ENCODE assay signal across 15 mouse cellular contexts in genomic region chr12:33411580-33412151, GRCm38 (mm10). TPM values are rescaled to one million over a fixed set of nuclear protein-coding genes. Genes with fewer than 3 reads are reported as not detected.
A peak's percentile ranks its signal among the peaks of the same experiment; 100 is the strongest.
DNase-seq lines count a peak whose midpoint lies in the region; ATAC-seq and TF ChIP-seq lines count a peak whose summit lies in the region.
"Had no signal": no experiment of that assay in that cellular context is flagged by ENCODE, and none has a peak within 500 bp of the region (broad histone marks: within the 10 kb centered on the region; RNA-seq: fewer than 3 reads in every experiment).

No protein-coding gene starts in this region.

- no peaks in the 10 kb centered on the region for H3K27me3 ChIP-seq in lung, embryonic 14.5 days (ENCODE audit: insufficient read depth, low read length)
- H3K27me3 ChIP-seq: embryonic facial prominence, embryonic 13.5 days; lung, embryonic 15.5 days; stomach, embryonic 15.5 days had no signal

- peak; percentile 80 for ATAC-seq in frontal cortex, adult (ENCODE audit: low TSS enrichment)
- no peak for ATAC-seq in lung, embryonic 14.5 days (ENCODE audit: insufficient read depth)

- no peak overlapping the region for H3K27ac ChIP-seq in lung, embryonic 14.5 days (ENCODE audit: low read depth)
- H3K27ac ChIP-seq: embryonic facial prominence, embryonic 13.5 days; lung, embryonic 15.5 days; stomach, embryonic 15.5 days had no signal

- WGBS in lung, embryonic 14.5 days, result 43% methylated on average over 6 of the region's 6 CpGs
- WGBS in lung, adult 2 months, result 39% methylated on average over 6 of the region's 6 CpGs

- no peak overlapping the region for H3K9ac ChIP-seq in lung, embryonic 14.5 days
- H3K9ac ChIP-seq: embryonic facial prominence, embryonic 13.5 days; lung, embryonic 15.5 days; stomach, embryonic 15.5 days had no signal

- TF ChIP-seq CTCF in lung, embryonic 14.5 days (IDR thresholded peaks at IDR 0.05; ENCODE audit: low read depth), result peak; percentile 57
- TF ChIP-seq CTCF in lung, adult 2 months (IDR thresholded peaks at IDR 0.05; ENCODE audit: insufficient read depth, low read length), result no peak

- H3K9me3 ChIP-seq in lung, embryonic 14.5 days (ENCODE audit: low read depth, low read length), result no peaks in the 10 kb centered on the region
- H3K9me3 ChIP-seq: embryonic facial prominence, embryonic 13.5 days; lung, embryonic 15.5 days; stomach, embryonic 15.5 days had no signal

- no peaks in the 10 kb centered on the region for H3K36me3 ChIP-seq in lung, embryonic 14.5 days (ENCODE audit: insufficient read depth)
- H3K36me3 ChIP-seq: embryonic facial prominence, embryonic 13.5 days; lung, embryonic 15.5 days; stomach, embryonic 15.5 days had no signal

- TF ChIP-seq POLR2A in lung, adult 2 months (IDR thresholded peaks at IDR 0.05; ENCODE audit: borderline replicate concordance, extremely low read depth, low read depth, low read length), result no peak

- no peaks in the 10 kb centered on the region for H3K4me1 ChIP-seq in lung, embryonic 14.5 days (ENCODE audit: insufficient read depth)
- no peaks in the 10 kb centered on the region for H3K4me1 ChIP-seq in lung, adult 2 months (ENCODE audit: control insufficient read depth, insufficient read depth, low read length)
- H3K4me1 ChIP-seq: embryonic facial prominence, embryonic 13.5 days; lung, embryonic 15.5 days; stomach, embryonic 15.5 days had no signal

- DNase-seq in frontal cortex, postnatal 25 days (ENCODE audit: low spot score in 2 of 2), result no peak
- DNase-seq in lung, embryonic 14.5 days, result peak; percentile 70
- no peak for DNase-seq in lung, adult 2 months
- DNase-seq in brain, adult 2 months (ENCODE audit: low read depth, low spot score), result peak; percentile 46
- DNase-seq in retina, postnatal 1 day, result peak; percentile 19
- DNase-seq in c-Kit-positive CD71-positive TER-119-positive erythroid progenitor cells, embryonic 14.5 days (ENCODE audit: low spot score), result no peak
- DNase-seq in left cerebral cortex, postnatal 10 days (ENCODE audit: extremely low spot score in 1 of 2, low spot score in 2 of 2), result no peak
- DNase-seq: right cerebral cortex, adult 18-20 months had no signal

- H3K4me2 ChIP-seq in lung, embryonic 14.5 days, result no peak overlapping the region
- H3K4me2 ChIP-seq: embryonic facial prominence, embryonic 13.5 days; lung, embryonic 15.5 days; stomach, embryonic 15.5 days had no signal

- no peak overlapping the region for H3K4me3 ChIP-seq in lung, embryonic 14.5 days (ENCODE audit: low read depth, low read length)
- no peak overlapping the region for H3K4me3 ChIP-seq in lung, adult 2 months (replicated peaks; ENCODE audit: extremely low read depth, low read depth, low read length)
- H3K4me3 ChIP-seq: embryonic facial prominence, embryonic 13.5 days; lung, embryonic 15.5 days; stomach, embryonic 15.5 days had no signal

- intact Hi-C loops in left cerebral cortex, postnatal 10 days (cut with DNase I), result no loop called here

RNA-seq across cellular contexts. Expression of gene Efcab10, which starts 17.0 kb away (rescaled TPM):
- 0.58 and 1.1 TPM in 2 replicates for polyA plus RNA-seq in lung, embryonic 14.5 days (2014; fragmentation: Nextera tagmentation; extraction: Ambion mirVana)
- polyA plus RNA-seq in lung, adult 2 months (2012; rRNA removed), result 1.6 TPM in 2 replicates
- 1 to 10 TPM; 1.6 to 1.9 TPM for total RNA-seq in left cerebral cortex, postnatal 10 days (2021)
- total RNA-seq: gastrocnemius, adult 8-10 months had no signal
- polyA plus RNA-seq: heart, embryonic 16.5 days; urinary bladder, adult 2 months had no signal

RNA-seq across cellular contexts. Expression of gene Twistnb, which starts 17.8 kb away (rescaled TPM):
- polyA plus RNA-seq in lung, embryonic 14.5 days (2014; fragmentation: Nextera tagmentation; extraction: Ambion mirVana), result 66.0 and 66.4 TPM in 2 replicates
- 22.3 and 42.2 TPM in 2 replicates for polyA plus RNA-seq in lung, adult 2 months (2012; rRNA removed)
- total RNA-seq in left cerebral cortex, postnatal 10 days (2021), result 10 to 100 TPM; 10.8 to 12.4 TPM

Comparison
In these comparisons a context has a peak if more than half of its experiments do, and no peak if none do; other contexts are left out.
1. DNase-seq: peak in lung, embryonic 14.5 days (single experiment), brain, adult 2 months (single experiment) and retina, postnatal 1 day (single experiment); none in frontal cortex, postnatal 25 days (0 of 2), lung, adult 2 months (single experiment), c-Kit-positive CD71-positive TER-119-positive erythroid progenitor cells, embryonic 14.5 days (single experiment) and left cerebral cortex, postnatal 10 days (0 of 2).